Mouse (Mus musculus) heart, embryonic 13.5 days (tissue): Measurements from ENCODE around the gene Ly6g6c. TPM values are rescaled to one million over a fixed set of nuclear protein-coding genes. Genes with fewer than 3 reads are reported as not detected.

Experiments
- ATAC-seq: fragments of 200-750 bp; cut with Nextera tagmentation; 2 replicates; pipeline ENCODE4 v1.8.0; 2017; ENCODE audit warnings: moderate TSS enrichment; ENCODE audit not compliant: insufficient number of reproducible peaks, low FRiP score, low TSS enrichment; ENCODE audit errors: extremely low read depth
- H3K27ac ChIP-seq: fragments of 300-500 bp; sonication (generic); replicated peaks from 2 replicates; pipeline ENCODE4 v1.5.1; 2015; ENCODE audit warnings: moderate library complexity, mild to moderate bottlenecking, inconsistent platforms
- H3K27me3 ChIP-seq: fragments of 300-500 bp; sonication (generic); replicated peaks from 2 replicates; pipeline ENCODE4 v1.6.1; 2015; ENCODE audit warnings: mild to moderate bottlenecking, inconsistent platforms
- H3K36me3 ChIP-seq: fragments of 300-500 bp; sonication (generic); 2 replicates; pipeline ENCODE4 v1.6.1; 2015; ENCODE audit warnings: mild to moderate bottlenecking, inconsistent platforms
- H3K4me1 ChIP-seq: fragments of 300-500 bp; sonication (generic); 2 replicates; pipeline ENCODE4 v1.6.1; 2015; ENCODE audit warnings: inconsistent platforms
- H3K4me2 ChIP-seq: fragments of 300-500 bp; sonication (generic); 2 replicates; pipeline ENCODE4 v1.6.1; 2015; ENCODE audit warnings: inconsistent platforms, mild to moderate bottlenecking, moderate library complexity
- H3K4me3 ChIP-seq: fragments of 300-500 bp; sonication (generic); 2 replicates; pipeline ENCODE4 v1.5.1; 2015; ENCODE audit warnings: moderate library complexity, mild to moderate bottlenecking, inconsistent platforms
- H3K9ac ChIP-seq: fragments of 300-500 bp; sonication (generic); 2 replicates; pipeline ENCODE4 v1.6.1; 2015; ENCODE audit warnings: inconsistent platforms, mild to moderate bottlenecking, moderate library complexity
- H3K9me3 ChIP-seq: fragments of 300-500 bp; sonication (generic); 2 replicates; pipeline ENCODE4 v1.6.1; 2016; ENCODE audit warnings: inconsistent platforms
- WGBS: fragments of 180-500 bp; shearing (Covaris S2); methylation state at CpG from one replicate; pipeline ENCODE4 v1.1.7; 2015; ENCODE audit warnings: mixed read lengths; 5-methylcytosine and 5-hydroxymethylcytosine counted together
- polyA plus RNA-seq: library from polyadenylated mRNA; unstranded; fragments of >200 nt; fragmentation: Nextera tagmentation; extraction: Ambion mirVana; gene quantifications from 2 replicates; pipeline ENCODE4 v1.2.1, GENCODE M21; 2015

The Ly6g6c gene
- polyA plus RNA-seq, result not detected in 2 replicates

GRCm38 (mm10) chr17:35064951-35065947, at the start of gene Ly6g6c:
TSS of gene Ly6g6c (plus strand) at chr17:35065388.
- ATAC-seq, result no peak; the same call in 1 of the 2 replicates
- H3K36me3 ChIP-seq, result peaks cover 30% of the 10 kb centered on the region
- no peak within 1 kb of the TSS; the same call in 1 of the 2 replicates for H3K27ac ChIP-seq
- no peaks in the 10 kb centered on the region for H3K9me3 ChIP-seq
- H3K4me1 ChIP-seq, result peaks cover 37% of the 10 kb centered on the region
- H3K4me3 ChIP-seq, result peak within 1 kb of the TSS; percentile 47
- 2% methylated on average over 48 of the region's 48 CpGs for WGBS
- peak within 1 kb of the TSS; percentile 77 for H3K4me2 ChIP-seq
- peaks cover 67% of the 10 kb centered on the region for H3K27me3 ChIP-seq
- H3K9ac ChIP-seq, result peak within 1 kb of the TSS; percentile 71

DNA sequence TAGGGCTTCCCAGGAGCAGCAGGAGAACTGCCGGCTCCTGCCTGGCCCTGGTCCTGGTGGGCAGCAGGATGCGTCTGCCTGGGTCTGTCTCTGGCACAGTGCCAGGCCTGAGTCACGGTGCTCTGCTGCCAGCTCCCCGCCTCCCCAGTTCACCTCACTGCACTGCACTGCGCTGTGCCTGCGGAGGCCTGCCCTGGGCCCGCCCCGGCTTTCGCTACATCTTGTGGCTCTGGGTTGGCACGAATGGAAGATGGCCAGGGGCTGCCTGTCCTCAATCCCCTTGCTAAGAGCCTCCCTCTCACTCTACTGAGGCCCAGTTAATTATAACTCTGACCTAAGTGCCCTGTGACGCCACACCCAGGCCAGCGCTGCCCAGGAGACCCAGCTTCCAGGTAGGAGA, 48.8 kb upstream of the Ly6g6c start, which contains the start of gene Vwa7:
TSS of gene Vwa7 (plus strand) at position 204 of the 400 bp plus-strand sequence.
- no peak within 1 kb of the TSS for H3K4me3 ChIP-seq
- H3K36me3 ChIP-seq, result peaks cover 50% of the 10 kb centered on the region
- 42% methylated on average over 12 of the region's 12 CpGs for WGBS
- ATAC-seq, result no peak
- peaks cover 4% of the 10 kb centered on the region; the same call in 1 of the 2 replicates for H3K27me3 ChIP-seq
- no peaks in the 10 kb centered on the region for H3K9me3 ChIP-seq
- H3K4me2 ChIP-seq, result no peak within 1 kb of the TSS
- H3K9ac ChIP-seq, result peak within 1 kb of the TSS; percentile 64
- H3K27ac ChIP-seq, result peak within 1 kb of the TSS; percentile 41; the same call in 1 of the 2 replicates
- H3K4me1 ChIP-seq, result peaks cover 24% of the 10 kb centered on the region

- Histone ChIP-seq H3K9ac (peak overlapping the region; percentile 64), H3K4me1 (peaks cover 31% of the 10 kb centered on the region), H3K27me3 (peaks cover 4% of the 10 kb centered on the region; the same call in 1 of the 2 replicates), H3K4me3 (no peak overlapping the region), H3K27ac (peak overlapping the region; percentile 41; the same call in 1 of the 2 replicates), H3K4me2 (no peak overlapping the region), H3K9me3 (no peaks in the 10 kb centered on the region), H3K36me3 (peaks cover 44% of the 10 kb centered on the region)
- WGBS, result 73% methylated on average over 10 of the region's 10 CpGs
- ATAC-seq, result no peak
Observed at GRCm38 (mm10) chr17:35016791-35017705, 48.1 kb upstream of the Ly6g6c start.

DNA sequence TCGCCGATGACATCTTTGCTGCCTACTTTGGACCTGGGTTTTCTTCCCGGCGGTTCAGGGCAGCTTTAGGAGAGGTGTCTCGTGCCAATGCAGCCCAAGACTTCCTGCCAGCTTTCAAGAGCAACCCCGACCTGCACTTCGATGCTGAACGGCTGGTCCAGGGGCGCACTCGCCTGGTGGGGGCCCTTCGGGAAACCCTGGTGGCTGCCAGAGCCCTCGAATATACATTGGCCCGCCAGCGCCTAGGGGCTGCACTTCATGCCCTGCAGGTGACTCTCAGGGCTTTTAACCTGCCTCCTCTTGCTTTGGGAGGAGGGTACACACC, 47.5 kb upstream of the Ly6g6c start:
- WGBS, result 70% methylated on average over 14 of the region's 14 CpGs
- Histone ChIP-seq H3K27me3 (peaks cover 4% of the 10 kb centered on the region; the same call in 1 of the 2 replicates), H3K4me3 (no peak overlapping the region), H3K9ac (no peak overlapping the region), H3K9me3 (no peaks in the 10 kb centered on the region), H3K27ac (no peak overlapping the region), H3K36me3 (peaks cover 38% of the 10 kb centered on the region), H3K4me2 (no peak overlapping the region), H3K4me1 (peaks cover 34% of the 10 kb centered on the region)
- ATAC-seq, result no peak

DNA sequence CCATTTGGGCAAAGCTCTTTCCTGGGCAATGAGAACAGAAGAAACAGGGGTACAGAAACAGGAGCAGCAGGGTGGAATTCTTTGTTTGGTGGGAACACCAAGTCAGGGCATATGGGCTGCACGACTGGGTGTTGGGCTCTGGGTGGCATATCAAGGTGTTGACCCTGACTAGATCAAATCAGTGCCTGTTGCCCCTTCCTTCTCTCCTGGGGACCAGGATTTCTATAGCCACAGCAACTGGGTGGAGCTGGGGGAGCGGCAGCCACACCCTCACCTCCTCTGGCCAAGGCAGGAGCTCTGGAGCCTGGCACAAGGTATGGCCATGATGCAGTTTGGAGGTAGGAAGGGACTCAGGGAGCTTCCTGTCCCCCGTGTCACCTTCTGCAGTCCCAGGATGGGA, 47.0 kb upstream of the Ly6g6c start:
- H3K27me3 ChIP-seq, result peaks cover 4% of the 10 kb centered on the region; the same call in 1 of the 2 replicates
- H3K9ac ChIP-seq, result no peak overlapping the region
- peaks cover 39% of the 10 kb centered on the region for H3K4me1 ChIP-seq
- ATAC-seq, result no peak
- H3K36me3 ChIP-seq, result peaks cover 33% of the 10 kb centered on the region
- no peak overlapping the region for H3K27ac ChIP-seq
- H3K4me2 ChIP-seq, result no peak overlapping the region
- no peak overlapping the region for H3K4me3 ChIP-seq
- no peaks in the 10 kb centered on the region for H3K9me3 ChIP-seq
- 67% methylated on average over 3 of the region's 3 CpGs for WGBS

DNA sequence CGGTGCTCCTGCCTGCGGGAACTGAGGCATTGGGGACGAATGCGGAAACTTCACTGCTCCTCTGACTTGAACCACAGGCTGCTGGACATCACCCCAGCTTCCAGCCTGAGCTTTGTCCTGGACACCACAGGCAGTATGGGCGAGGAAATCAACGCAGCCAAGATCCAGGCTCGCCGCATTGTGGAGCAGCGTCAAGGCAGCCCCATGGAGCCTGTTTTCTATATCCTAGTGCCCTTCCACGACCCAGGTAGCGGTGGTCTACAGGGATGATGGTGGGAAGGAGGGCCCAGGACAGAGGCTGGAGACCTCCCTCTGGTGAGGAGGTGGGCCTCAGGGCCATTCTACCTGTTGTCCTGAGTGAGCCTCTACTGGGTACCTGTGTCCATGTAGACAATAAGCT, 45.3 kb upstream of the Ly6g6c start:
- Histone ChIP-seq H3K9me3 (no peaks in the 10 kb centered on the region), H3K36me3 (peaks cover 15% of the 10 kb centered on the region), H3K4me2 (no peak overlapping the region), H3K4me1 (peaks cover 56% of the 10 kb centered on the region), H3K27me3 (peaks cover 4% of the 10 kb centered on the region; the same call in 1 of the 2 replicates), H3K27ac (no peak overlapping the region), H3K4me3 (no peak overlapping the region), H3K9ac (no peak overlapping the region)
- 77% methylated on average over 11 of the region's 11 CpGs for WGBS
- no peak for ATAC-seq

- H3K9ac ChIP-seq, result no peak overlapping the region
- no peak overlapping the region for H3K4me2 ChIP-seq
- H3K27ac ChIP-seq, result no peak overlapping the region
- H3K36me3 ChIP-seq, result peaks cover 9% of the 10 kb centered on the region
- WGBS, result 80% methylated on average over 8 of the region's 8 CpGs
- no peaks in the 10 kb centered on the region for H3K9me3 ChIP-seq
- peaks cover 4% of the 10 kb centered on the region; the same call in 1 of the 2 replicates for H3K27me3 ChIP-seq
- H3K4me1 ChIP-seq, result peaks cover 62% of the 10 kb centered on the region
- no peak for ATAC-seq
- H3K4me3 ChIP-seq, result no peak overlapping the region
Observed at GRCm38 (mm10) chr17:35020551-35020950, 44.6 kb upstream of the Ly6g6c start.

DNA sequence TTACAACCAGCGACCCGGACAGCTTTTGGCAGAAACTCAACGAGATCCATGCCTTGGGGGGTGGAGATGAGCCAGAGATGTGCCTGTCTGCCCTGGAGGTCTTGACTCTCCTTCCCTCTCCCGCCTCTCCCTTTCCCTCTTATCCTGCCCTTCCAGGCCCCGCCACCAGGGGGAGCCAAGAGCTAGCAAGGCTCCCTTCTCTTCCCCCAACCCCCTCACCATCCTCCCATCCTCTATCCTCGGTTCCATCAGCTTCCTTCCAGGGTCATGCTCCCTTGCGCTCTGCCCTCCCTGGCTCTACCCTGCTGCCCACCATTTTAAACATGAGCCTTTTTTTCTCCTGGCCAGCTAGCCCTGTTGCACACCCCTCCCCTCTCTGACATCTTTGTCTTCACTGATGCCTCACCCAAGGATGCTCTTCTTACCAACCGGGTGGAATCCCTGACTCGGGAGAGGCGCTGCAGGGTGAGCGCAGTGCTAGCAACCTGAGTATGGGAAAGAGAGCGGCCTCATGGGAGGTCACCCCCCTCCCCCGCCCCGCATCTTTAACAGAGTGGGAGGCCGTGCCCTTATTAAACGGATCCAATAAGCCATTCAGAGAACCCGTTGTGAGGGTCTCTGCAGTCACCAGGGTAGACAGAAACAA, 43.9 kb upstream of the Ly6g6c start:
- Histone ChIP-seq H3K36me3 (peaks cover 1% of the 10 kb centered on the region), H3K4me1 (peaks cover 60% of the 10 kb centered on the region), H3K27me3 (peaks cover 4% of the 10 kb centered on the region; the same call in 1 of the 2 replicates), H3K27ac (peak overlapping the region; percentile 83), H3K9ac (peak overlapping the region; percentile 52; the same call in 1 of the 2 replicates), H3K4me3 (peak overlapping the region; percentile 16), H3K4me2 (peak overlapping the region; percentile 46), H3K9me3 (no peaks in the 10 kb centered on the region)
- WGBS, result 7% methylated on average over 17 of the region's 17 CpGs
- no peak for ATAC-seq

- no peaks in the 10 kb centered on the region for H3K36me3 ChIP-seq
- peaks cover 4% of the 10 kb centered on the region; the same call in 1 of the 2 replicates for H3K27me3 ChIP-seq
- WGBS, result 11% methylated on average over 6 of the region's 6 CpGs
- H3K4me1 ChIP-seq, result peaks cover 60% of the 10 kb centered on the region
- H3K4me3 ChIP-seq, result peak overlapping the region; percentile 16; the same call in 1 of the 2 replicates
- ATAC-seq, result peak; percentile 23; the same call in 1 of the 2 replicates
- peak overlapping the region; percentile 37; the same call in 1 of the 2 replicates for H3K9ac ChIP-seq
- H3K9me3 ChIP-seq, result no peaks in the 10 kb centered on the region
- peak overlapping the region; percentile 83 for H3K27ac ChIP-seq
- peak overlapping the region; percentile 46 for H3K4me2 ChIP-seq
Observed at GRCm38 (mm10) chr17:35021842-35022477, 43.2 kb upstream of the Ly6g6c start.

GRCm38 (mm10) chr17:35022541-35023060, 42.6 kb upstream of the Ly6g6c start:
- H3K27me3 ChIP-seq, result peaks cover 4% of the 10 kb centered on the region; the same call in 1 of the 2 replicates
- H3K27ac ChIP-seq, result peak overlapping the region; percentile 83
- ATAC-seq, result no peak
- H3K4me2 ChIP-seq, result no peak overlapping the region
- peaks cover 66% of the 10 kb centered on the region for H3K4me1 ChIP-seq
- H3K4me3 ChIP-seq, result no peak overlapping the region
- WGBS, result 87% methylated on average over 8 of the region's 8 CpGs
- H3K9ac ChIP-seq, result 0 out of 2 replicates have a peak overlapping the region, but pooled peaks have one; percentile 5
- H3K9me3 ChIP-seq, result no peaks in the 10 kb centered on the region
- no peaks in the 10 kb centered on the region for H3K36me3 ChIP-seq
